ENCODE assay signal across 10 mouse cellular contexts in the genomic region with DNA sequence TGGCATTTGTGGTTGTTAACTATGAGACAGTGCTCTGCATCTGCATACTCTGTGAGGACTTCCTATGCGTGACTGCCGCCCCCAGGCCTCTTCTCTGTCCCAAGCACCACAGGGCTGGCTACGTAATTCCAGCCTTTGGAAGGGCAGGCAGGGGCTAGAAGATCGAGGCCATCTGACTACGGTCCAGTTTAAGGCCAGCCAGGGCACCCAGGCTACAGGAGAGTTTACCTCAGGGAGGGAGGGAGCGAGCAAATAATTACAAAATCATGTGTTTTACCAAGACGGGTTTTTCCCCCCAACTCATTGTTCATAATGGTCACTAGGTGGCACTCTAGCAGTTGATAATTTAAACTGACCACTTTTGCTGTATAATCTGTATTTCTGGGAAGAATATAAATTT. TPM values are rescaled to one million over a fixed set of nuclear protein-coding genes. Genes with fewer than 3 reads are reported as not detected.
DNase-seq lines count a peak whose midpoint lies in the region; ATAC-seq lines count a peak whose summit lies in the region.
"Had no signal": no experiment of that assay in that cellular context is flagged by ENCODE, and none has a peak within 500 bp of the region (broad histone marks: within the 10 kb centered on the region; RNA-seq: fewer than 3 reads in every experiment).

No protein-coding gene starts in this region.

- 59% methylated on average over 7 of the region's 7 CpGs for WGBS in lung, embryonic 16.5 days

- ATAC-seq in lung, embryonic 16.5 days (ENCODE audit: low read depth), result 0 out of 2 replicates have a peak, but pooled peaks have one; percentile 5

- peaks cover 12% of the 10 kb centered on the region; the same call in 1 of the 2 replicates for H3K36me3 ChIP-seq in lung, embryonic 16.5 days (ENCODE audit: control insufficient read depth, insufficient read depth, low read length)

- H3K9me3 ChIP-seq in lung, embryonic 16.5 days (ENCODE audit: control insufficient read depth, low read length), result no peaks in the 10 kb centered on the region
- H3K9me3 ChIP-seq: embryonic facial prominence, embryonic 13.5 days; limb, embryonic 12.5 days had no signal

- H3K4me3 ChIP-seq in lung, embryonic 16.5 days (ENCODE audit: low read length), result no peak overlapping the region
- H3K4me3 ChIP-seq: embryonic facial prominence, embryonic 13.5 days; limb, embryonic 12.5 days had no signal

- no peaks in the 10 kb centered on the region for H3K4me1 ChIP-seq in lung, embryonic 16.5 days (replicated peaks; ENCODE audit: control insufficient read depth, insufficient read depth, low read length)
- H3K4me1 ChIP-seq: embryonic facial prominence, embryonic 13.5 days; limb, embryonic 12.5 days had no signal

- no peak overlapping the region for H3K4me2 ChIP-seq in lung, embryonic 16.5 days (ENCODE audit: low read depth, low read length)
- H3K4me2 ChIP-seq: embryonic facial prominence, embryonic 13.5 days; limb, embryonic 12.5 days had no signal

- H3K27me3 ChIP-seq in lung, embryonic 16.5 days (ENCODE audit: control insufficient read depth, insufficient read depth, low read depth, low read length), result no peaks in the 10 kb centered on the region
- H3K27me3 ChIP-seq: embryonic facial prominence, embryonic 13.5 days; limb, embryonic 12.5 days had no signal

- H3K9ac ChIP-seq in lung, embryonic 16.5 days (ENCODE audit: low read length), result no peak overlapping the region
- H3K9ac ChIP-seq: embryonic facial prominence, embryonic 13.5 days; limb, embryonic 12.5 days had no signal

- DNase-seq in adrenal gland, postnatal 10 days, result peak; percentile 15
- DNase-seq in adrenal gland, adult 8-10 months, result no peak
- no peak for DNase-seq in lung, adult 18-20 months
- DNase-seq in kidney, adult 9 months, result peak; percentile 62
- DNase-seq in retina, embryonic 14.5 days (ENCODE audit: low spot score), result peak; percentile 61
- no peak for DNase-seq in layer of hippocampus, adult 11-12 months (ENCODE audit: low spot score)
- DNase-seq in gastrocnemius, adult 18-20 months (ENCODE audit: low spot score), result no peak

- H3K27ac ChIP-seq in lung, embryonic 16.5 days (ENCODE audit: low read length), result no peak overlapping the region
- H3K27ac ChIP-seq: embryonic facial prominence, embryonic 13.5 days; limb, embryonic 12.5 days had no signal

RNA-seq across cellular contexts. Expression of a gene that starts 9.6 kb away (rescaled TPM):
- total RNA-seq in adrenal gland, postnatal 10 days (2021), result 10 to 100 TPM in 1 of 2 experiments, 1 to 10 TPM in 1; 7.7 to 10.5 TPM
- 10 to 100 TPM in 3 of 4 experiments, 1 to 10 TPM in 1; 7.9 to 11.3 (median 10.1) TPM for total RNA-seq in adrenal gland, adult 8-10 months (2022)
- polyA plus RNA-seq in lung, embryonic 16.5 days (2015; fragmentation: Nextera tagmentation; extraction: Ambion mirVana), result 0.80 and 0.83 TPM in 2 replicates
- total RNA-seq in gastrocnemius, adult 18-20 months (2021), result under 1 TPM; 0.43 to 0.64 TPM

RNA-seq across cellular contexts. Expression of a gene that starts 18.8 kb away (rescaled TPM):
- total RNA-seq in adrenal gland, postnatal 10 days (2021), result 10 to 100 TPM; 22.1 to 24.3 TPM
- 10 to 100 TPM; 47.5 to 55.7 (median 51.9) TPM for total RNA-seq in adrenal gland, adult 8-10 months (2022)
- 22.8 and 25.5 TPM in 2 replicates for polyA plus RNA-seq in lung, embryonic 16.5 days (2015; fragmentation: Nextera tagmentation; extraction: Ambion mirVana)
- 10 to 100 TPM; 12.3 to 14.0 TPM for total RNA-seq in gastrocnemius, adult 18-20 months (2021)

Comparison
In these comparisons a context has a peak if more than half of its experiments do, and no peak if none do; other contexts are left out.
1. DNase-seq: peak in adrenal gland, postnatal 10 days (single experiment), kidney, adult 9 months (single experiment) and retina, embryonic 14.5 days (single experiment); none in adrenal gland, adult 8-10 months (single experiment), lung, adult 18-20 months (0 of 2), layer of hippocampus, adult 11-12 months (single experiment) and gastrocnemius, adult 18-20 months (single experiment).
2. RNA of a gene that starts 9.6 kb away (total RNA-seq): 7.7 to 10.5 TPM in adrenal gland, postnatal 10 days and 7.9 to 11.3 TPM in adrenal gland, adult 8-10 months; 0.43 to 0.64 TPM in gastrocnemius, adult 18-20 months; every median in the first group is over 4 times any median in the second.